Mouse (Mus musculus) hematopoietic stem cell, adult 5-6 weeks (primary cell): Measurements from ENCODE around the gene Zbtb20. TPM values are rescaled to one million over a fixed set of nuclear protein-coding genes. Genes with fewer than 3 reads are reported as not detected.

Experiments used
- ATAC-seq, 2 experiments: fragments of 125-278 bp in 1 of 2; replicated peaks in 1 of 2; 2 replicates each; pipeline ENCODE4 v1.8.0; 2016 to 2017; ENCODE audit warnings: inconsistent platforms in 2 of 2, mild to moderate bottlenecking in 2 of 2, moderate number of reproducible peaks in 2 of 2, low read depth in 1 of 2, moderate TSS enrichment in 1 of 2; ENCODE audit not compliant: low FRiP score in 2 of 2, poor library complexity in 2 of 2, severe bottlenecking in 2 of 2, insufficient read depth in 1 of 2, low TSS enrichment in 1 of 2
- total RNA-seq: library from RNA; stranded (forward); fragments of 172-1452, 232-1000 nt; gene quantifications from 2 replicates; pipeline ENCODE4 v1.2.3, GENCODE M21; 2017

Zbtb20 gene
- total RNA-seq, 1 experiment from 2014 or later, result 34.1 TPM

DNA sequence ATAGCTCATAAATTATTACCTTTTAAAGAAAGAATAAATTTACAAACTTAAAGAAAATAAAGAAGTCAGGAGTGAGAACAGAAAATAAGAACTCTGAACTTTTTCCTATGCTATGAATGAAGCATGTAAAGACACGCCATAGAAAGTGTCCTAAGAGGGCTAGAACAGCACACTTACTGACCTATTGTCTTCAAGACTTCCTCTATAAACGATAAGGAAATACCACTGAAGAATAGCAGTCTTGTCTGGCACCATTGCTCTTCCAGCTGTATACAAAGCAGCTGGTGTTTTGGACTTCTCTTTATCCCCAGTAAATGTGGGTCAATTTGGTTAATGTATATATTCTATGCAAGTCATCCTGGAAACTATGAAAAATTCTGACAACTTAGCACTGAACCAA lies 544.2 kb downstream of the Zbtb20 start:
- ATAC-seq, result no peak

DNA sequence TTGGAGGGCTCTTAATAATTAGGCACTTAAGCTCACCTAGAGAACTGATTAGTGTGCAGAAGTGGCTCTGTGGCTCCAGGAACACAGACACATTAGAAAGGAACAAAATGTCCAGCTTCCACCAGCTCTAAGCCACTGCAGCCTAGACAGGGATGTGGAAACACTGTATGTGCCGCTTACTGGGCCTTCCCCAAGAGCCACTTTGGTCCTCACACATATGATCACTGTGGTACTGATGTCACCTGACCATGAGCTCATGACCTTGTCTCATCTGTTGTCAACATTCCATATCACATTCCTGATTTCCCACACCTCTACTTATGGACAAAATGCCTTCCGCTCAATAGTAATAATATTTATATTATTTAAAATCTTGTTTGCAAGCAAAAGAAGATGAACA lies 553.3 kb downstream of the Zbtb20 start:
- no peak for ATAC-seq

DNA sequence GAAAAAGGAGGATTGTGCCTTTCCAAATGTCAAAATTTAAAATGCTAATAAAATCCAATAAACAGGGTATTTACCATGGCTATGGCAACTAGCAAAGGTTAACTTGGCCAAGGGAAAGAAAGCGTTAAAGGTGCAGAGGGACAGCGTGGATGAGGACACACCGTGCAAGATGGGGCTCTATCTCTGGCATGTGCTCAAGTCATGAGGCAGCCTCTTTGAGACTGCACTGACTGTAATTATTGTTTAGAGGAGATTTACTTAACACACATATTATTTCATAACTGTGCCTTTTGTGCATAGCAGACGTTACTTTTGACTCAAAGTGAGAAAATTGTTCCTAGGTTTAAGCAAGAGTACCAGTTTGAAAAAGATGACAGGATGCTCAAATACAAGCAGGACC lies 554.3 kb downstream of the Zbtb20 start:
- no peak for ATAC-seq

DNA sequence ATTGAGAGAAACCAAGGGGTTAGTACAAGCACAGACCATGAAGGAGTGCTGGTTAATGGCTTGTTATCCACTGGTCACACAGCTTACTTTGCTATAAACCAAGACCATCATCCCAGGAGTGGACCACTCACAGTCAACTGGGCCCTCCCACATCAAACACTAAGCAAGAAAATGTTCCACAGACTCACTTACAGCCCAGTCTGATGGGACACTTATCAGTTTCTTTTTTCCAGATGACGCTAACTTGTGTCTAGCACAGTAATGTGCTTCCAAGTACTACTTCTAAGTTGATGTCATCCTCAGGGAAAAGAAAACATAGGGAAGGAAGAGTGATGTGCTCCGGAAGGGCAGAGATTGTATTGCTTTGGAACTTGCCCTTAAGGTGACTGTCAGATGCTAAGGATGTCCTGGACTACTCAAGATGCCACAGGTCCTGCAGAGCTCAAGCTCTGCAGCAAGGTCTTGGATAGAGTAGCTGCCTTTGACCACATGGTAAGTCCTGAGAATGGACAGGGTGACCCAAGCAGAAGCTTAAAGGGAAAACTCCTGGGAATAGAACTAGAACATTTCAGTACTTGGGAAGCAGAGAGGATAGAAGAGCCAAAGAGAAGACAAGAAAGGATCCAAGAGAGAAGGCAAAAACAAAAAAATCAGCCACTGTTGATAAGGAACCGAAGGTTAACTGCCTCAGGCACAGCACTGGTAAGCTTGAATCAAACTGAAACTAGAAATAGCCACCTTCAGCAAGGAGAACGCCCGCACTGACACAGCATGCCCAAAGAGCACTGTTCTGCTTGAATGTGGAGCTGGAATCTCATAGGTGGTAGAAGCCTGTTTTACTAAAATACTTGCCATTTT lies 556.1 kb downstream of the Zbtb20 start:
- peak; percentile 42 to 49; a peak in 1 of 4 replicates for ATAC-seq

DNA sequence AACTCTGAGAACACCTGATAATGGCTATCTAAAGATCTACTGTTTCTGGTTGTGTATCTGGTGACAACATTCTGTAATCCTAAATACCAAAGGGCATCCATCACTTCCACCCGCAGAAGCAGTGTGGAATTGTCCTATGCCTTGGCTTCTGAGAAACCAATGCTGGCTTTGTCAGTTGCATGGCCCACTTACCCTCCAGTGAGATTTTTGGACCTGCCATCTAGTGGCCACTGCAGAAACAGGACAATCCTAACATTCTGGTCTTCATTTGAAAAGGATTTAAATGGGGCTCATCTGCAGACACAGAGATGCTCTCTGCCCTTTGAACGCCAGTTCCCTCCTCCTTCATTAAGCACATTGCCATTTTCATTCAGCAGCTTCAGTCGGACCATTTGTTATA lies 559.3 kb downstream of the Zbtb20 start:
- ATAC-seq, result 0 out of 4 replicates have a peak, but pooled peaks of 1 of the 2 experiments have one; percentile 48

DNA sequence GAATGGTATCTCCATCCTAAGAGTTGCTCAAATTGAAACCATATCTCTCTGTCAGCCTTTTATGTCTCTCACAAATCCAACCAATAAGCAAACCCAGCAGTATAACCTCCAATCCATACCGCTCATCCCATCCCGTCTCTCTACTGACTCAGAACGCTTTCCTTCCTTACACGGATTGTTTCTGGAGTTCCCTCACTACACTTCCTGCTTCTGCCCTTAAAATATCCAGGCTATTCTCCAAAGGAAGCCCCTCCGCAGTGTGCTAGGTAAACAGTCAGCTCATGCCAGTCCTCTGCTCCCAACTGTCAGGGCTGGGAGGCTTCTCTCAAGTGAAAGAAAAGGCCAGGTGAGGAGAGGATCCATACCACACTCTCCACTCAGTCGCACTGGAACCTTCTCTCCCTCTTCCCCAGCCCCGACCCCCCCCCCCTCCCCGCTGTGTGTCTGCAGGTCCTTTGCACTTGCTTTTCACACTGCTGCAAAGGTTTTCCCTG lies 563.2 kb downstream of the Zbtb20 start:
- no peak for ATAC-seq

DNA sequence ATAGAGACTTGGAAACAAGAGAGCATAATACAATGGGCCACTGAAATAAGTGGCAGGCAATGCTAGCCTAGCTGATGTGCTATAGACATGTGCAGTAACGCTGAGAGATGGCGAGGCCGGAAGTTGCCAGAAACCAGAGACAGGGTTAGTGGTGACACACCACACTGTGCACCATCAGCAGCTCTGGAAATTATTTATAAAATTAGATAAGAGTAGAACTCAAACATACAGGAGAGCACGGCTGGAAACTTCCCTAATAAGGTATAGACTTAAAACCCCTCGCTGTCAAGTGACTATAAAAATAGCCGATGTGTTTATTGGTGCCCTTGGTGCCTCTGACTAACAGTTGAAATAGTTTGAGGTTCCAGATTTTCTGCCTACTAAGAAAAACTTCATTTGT lies 565.7 kb downstream of the Zbtb20 start:
- no peak for ATAC-seq

DNA sequence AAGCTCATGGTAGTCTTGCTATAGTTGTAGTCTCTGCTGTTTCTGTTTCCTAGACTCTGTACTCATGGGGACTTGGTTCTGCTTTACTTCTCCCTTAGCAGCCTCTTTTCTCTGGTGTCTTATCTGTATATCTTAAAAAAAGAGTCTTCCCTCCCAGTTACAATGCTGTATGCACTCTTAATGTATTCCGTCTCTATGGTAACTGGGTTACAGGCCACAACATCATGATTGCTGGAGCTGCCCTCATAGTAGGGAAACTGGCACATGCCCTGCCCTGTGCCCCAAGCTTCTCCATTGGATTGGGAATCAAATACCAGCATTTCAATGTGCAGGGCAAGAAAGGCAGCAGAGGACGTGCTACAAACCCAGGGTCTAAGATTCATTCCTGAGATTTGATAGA lies 567.4 kb downstream of the Zbtb20 start:
- 0 out of 4 replicates have a peak, but pooled peaks of 1 of the 2 experiments have one; percentile 12 for ATAC-seq

DNA sequence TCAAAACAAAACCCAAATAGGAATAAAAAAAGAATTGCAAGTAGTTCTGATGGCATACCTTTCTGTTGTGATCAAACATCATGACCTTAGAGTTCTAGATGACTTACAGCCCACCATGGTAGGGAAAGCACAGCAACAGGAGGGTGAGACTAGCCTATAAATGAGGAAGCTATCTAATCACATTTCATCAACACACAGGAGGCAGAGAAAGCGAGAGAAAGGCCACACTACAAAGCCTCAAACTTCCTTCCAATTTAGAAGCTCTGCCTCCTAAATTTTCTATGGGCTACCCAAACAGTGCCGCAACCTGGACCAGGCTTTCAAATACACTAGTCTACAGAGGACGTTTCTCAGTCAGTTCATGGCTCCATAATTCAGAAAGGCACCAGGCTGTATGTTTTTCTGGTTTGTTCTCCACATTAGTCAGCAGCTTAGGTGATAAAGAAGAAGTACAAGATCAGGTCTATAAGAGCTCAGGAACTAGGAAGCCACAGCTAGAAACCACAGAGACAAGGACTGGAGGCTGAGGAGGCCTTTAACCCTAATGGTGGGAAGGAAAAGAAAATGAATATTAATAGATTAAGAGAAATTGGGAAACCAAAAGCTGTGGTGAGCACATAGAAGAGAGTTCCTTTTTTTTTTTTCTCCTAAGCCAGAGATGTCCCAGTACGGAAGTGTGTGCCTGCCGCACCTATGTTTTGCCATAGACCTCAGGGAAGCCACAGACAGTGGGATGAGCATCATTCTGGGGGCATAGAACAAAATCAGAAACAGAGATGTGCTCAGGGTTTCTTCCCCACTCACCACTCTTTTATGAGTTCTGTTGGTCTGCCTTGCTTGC lies 572.7 kb downstream of the Zbtb20 start:
- peak; percentile 91 for ATAC-seq

DNA sequence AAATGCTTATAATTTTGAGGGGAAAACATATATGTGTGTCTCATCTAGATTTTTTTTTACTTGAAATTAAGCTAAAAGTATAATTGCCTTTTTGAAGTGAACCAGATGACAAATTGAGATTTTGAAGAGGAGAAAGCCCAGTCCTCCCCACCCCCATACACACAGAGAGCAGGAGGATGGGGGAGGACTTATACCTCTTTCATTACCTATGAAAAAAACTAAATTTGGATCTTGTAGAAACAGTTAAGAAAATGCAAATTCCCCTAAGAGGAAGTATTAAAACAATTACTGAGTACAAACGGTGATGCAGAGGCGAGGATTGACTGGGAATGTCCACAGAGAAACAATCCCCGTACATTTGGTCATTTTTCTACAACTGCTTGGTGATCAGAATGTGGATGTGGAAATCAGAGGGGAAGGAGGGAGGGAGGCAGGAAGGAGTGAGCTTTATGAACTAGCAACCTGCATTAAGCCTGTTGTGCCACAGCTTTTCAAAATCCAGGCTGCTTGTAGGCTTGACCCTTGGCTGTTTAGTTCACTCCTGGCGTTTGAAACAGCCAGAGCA lies 578.8 kb downstream of the Zbtb20 start:
- no peak for ATAC-seq

DNA sequence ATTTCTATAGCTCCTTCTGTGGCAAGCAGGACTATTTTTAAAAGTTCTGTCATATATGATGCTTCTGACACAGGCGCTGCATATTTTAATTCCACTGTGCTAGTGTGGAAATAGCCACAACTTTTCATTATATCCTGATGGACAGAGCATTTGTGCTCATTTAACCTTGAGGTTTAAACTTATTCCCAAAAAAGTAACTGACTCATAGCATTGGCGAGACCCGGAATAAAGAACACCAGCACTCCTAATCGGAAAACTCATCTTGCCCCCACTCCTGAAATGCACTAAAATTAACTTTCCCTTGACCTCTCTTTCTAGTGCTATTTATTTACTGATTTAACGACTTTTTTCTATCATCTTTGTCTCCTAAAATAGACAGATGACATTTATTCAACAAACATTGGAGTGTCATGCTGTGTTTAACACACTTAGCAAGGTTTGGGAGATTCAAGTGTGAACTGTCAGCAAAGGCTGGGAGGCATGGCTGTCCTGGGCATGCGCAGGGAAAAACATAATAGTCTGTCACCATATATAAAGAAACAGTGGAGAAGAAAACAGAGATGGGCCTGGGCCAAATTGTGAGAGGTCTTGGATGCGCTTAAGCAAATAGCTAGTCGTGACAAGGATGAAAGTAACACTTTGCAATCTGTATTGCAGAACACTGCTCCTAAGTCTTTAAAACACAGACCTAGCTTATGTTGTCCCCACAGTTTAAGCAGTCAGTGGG lies 580.9 kb downstream of the Zbtb20 start:
- ATAC-seq, result no peak

DNA sequence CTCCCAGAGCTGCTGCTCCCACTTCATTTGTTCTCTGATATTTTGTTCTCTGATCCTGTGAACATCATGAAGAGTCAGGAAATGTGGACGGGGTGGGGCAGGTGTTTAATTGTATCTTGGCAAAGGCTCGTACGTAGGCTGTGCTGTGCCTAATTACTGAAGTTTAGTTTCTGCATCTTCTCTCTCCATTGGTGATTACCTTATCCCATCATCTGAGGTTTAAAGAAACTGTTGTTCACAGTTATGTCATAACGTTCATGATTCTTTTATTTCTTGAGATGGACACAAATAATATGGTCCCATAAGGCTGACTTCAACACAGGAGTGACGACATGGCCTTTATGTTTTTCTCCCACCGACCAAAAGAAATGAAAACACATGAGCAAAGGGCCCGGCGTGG lies 582.1 kb downstream of the Zbtb20 start:
- no peak for ATAC-seq

DNA sequence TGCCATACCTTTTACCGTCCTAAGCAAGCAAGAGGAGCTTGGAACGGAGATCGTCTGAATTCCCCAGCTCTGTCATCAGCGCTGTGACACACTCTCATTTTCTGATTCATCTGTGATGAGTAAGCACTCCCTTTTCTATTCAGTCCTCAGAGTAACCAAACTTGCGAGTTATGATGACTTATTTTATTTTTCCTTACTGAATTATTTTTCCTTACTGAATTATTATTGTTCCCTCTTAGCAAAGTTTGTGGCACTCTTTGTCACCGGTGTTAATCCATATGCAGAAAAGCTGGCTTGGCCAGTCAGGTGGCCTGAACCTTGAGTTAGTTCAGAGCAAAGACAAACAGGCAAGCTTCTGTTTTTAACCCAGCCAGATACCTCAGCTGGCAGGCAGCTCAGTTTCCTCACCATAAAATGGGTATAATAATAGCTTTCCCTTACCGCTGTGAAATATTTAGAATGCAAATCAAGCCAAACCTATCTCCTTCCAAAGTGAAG lies 583.1 kb downstream of the Zbtb20 start:
- no peak for ATAC-seq

DNA sequence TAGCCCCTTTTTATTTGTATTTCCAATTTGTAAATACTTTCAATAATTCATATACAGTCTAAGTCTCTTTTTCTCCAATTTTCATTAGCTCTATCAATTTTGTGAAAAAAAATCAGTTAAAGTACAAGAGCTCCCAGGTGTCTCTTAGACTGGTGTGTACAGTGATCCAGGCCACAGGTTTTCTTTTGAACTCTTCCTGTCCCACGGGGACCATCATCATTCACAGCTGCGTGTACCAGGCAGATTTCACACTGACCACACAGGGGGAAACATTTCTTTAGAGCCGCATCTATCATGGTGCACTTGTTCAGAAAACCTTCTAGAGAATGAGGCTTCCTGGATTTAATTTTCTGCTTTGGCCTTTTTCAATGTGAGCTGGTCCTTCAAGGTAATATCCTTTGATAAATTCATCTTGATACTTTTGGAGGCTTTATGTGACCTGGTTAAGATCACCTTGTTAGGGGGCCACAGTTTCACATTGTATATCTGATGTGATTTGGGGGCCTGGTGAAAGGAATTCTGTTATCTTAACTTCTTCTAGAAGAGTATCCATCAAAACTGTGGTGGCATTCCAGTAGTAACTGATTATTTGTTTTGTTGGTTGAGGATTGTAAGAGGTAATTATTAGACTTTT lies 586.2 kb downstream of the Zbtb20 start:
- ATAC-seq, result no peak

DNA sequence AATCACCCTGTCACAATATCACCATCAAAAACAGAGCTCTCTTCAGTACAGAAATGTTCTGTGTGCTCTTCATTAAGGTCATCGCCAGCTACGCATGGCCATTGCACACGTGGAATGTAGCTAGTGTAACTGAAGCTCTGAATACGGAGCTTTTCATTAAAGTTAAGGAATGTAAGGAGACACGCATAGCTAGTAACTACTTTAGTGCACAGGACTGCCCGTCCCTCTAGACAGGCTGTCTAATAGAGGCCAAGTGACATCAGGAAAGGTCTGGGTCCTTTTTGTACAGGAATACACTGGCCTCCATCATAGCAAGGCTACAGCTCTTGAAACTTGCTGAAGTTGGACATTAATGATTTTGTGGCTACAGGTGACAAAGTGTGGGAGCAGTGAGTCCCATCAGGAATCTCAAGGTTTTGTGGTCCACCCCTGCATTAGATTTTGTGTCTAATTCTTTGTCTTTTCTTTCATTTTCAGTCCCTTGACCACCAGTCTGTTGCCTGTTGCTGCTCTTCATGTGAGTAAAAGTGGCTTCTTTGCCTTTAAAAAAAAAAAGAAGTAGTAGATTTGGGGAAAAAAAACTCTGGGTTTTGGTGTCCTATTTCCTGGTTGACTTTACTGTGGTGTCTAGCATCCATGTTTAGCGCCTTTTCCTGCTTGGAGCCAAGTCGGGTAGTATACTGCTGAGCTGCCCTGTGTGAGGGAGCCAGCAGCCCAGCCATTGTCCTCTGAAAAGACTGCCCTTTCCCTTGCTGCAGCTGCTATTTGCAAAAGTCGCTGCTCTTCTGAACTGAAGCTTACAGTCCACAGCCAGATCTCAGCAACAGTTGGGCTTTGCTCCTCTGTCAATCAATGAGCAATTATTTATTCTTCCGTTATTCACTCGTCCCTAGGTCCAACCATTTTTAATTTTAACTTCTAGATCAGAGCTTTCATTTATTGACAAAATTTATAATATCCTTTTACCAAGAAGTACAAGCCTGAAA lies 587.1 kb downstream of the Zbtb20 start:
- no peak for ATAC-seq
